Mouse (Mus musculus) cerebellum, adult (tissue): Measurements from ENCODE around the gene Galnt15.

Source experiments
- ATAC-seq: cut with Nextera tagmentation; 2 replicates; pipeline ENCODE4 v1.9.2; 2017; ENCODE audit warnings: mild to moderate bottlenecking, moderate library complexity, mixed read lengths; ENCODE audit not compliant: insufficient number of reproducible peaks, low FRiP score, low TSS enrichment

Galnt15 gene

DNA sequence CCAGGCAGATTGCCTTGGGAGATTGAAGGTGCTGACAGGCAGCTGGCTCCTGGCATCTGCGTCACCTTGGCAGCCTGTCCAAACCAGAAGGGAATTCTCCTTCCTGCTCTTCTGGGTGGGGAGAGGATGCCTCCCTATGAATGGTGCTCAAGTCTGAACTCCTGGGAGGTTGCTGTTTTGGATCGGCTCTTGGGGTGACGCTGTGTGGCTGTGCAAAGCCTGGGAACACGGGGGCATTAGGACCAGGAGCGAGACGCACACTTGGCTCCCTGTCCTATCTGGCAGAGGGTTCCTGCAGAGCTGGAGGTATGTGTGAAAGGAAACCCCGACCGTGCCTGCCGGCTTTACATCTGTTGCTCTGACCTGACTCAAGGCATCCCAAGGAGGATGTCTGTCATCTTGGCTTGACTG lies at the start of gene Galnt15:
Gene Galnt15, plus strand, starts transcription at position 309 of the 411 bp plus-strand sequence.
- ATAC-seq = peak; percentile 71

DNA sequence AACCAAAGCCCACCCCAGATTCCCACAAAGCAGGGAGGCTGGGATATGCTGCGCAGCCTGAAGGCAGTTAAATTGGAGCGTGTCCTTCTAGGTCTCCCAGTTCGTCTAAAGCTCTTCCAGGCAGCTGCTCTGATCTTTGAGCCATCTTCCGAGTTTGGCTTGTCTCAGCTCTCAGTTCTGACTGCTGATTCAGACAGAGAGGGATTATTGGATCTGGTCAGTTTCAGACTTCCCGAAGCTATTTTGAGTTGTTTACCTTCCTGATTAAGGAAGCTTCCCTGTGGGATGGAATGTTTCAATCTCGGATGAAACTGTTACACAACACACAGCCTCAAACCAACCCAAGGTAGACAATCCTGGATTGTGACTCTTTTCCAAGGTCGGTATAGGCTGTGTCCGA lies 34.8 kb upstream of the Galnt15 start:
- ATAC-seq = no peak

DNA sequence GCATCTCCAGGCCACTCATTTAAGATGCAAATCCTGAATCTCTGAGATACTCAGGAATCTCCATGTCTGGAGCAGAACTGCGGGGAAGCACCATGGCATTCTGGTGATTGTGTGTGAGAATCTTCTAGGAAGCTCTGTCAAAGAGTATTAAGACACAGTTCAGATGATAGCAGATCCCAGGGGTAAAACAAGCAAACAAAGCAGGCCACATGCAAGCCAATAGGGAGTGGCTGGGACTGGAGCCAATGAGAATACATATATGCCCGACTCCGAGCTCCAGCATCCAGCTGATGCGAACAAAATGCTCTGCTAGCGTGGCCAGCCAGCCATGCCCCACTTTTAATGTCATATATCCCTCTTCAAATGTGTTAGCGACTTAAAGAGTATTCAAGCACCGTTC lies 27.8 kb upstream of the Galnt15 start:
- ATAC-seq = no peak

DNA sequence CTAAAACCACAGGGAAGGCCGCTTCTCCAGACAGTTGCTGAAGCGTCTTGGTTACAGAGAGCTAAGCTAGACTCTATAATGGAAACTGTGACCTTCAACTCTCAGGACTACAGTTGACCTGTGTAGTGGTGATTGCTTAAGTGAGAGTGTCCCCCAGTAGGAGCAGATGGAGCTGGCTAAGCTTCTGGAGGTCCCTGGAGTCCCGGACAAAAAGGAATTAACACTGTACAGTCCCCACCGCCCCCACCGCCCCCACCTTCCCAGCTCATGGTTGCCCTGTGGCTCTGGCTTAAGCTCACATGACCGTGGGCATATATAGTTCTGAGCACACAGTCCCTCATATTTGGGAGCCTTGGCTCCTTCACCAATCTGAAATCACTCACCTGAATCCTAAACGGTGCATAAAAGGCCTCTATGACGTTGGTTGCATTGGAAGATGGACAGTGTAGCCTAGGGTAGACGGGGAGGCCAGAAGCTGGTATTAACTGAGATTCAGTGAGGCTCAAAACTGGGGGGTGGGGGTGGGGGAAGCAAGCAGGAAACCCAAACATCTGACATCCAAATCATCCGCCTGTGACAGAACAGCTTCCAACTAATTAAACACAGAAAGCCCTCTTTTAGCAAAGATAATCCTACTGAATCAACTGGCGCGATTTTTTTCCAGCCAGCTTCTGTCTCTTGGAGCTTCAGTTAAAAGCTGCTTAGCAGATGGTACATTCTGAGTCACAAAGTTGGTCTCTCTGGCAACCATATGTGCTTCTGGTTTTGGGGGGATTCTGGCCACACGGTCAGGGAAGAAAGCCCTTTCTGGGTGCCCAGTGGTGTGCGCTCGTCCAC lies 26.1 kb upstream of the Galnt15 start:
- ATAC-seq = no peak

DNA sequence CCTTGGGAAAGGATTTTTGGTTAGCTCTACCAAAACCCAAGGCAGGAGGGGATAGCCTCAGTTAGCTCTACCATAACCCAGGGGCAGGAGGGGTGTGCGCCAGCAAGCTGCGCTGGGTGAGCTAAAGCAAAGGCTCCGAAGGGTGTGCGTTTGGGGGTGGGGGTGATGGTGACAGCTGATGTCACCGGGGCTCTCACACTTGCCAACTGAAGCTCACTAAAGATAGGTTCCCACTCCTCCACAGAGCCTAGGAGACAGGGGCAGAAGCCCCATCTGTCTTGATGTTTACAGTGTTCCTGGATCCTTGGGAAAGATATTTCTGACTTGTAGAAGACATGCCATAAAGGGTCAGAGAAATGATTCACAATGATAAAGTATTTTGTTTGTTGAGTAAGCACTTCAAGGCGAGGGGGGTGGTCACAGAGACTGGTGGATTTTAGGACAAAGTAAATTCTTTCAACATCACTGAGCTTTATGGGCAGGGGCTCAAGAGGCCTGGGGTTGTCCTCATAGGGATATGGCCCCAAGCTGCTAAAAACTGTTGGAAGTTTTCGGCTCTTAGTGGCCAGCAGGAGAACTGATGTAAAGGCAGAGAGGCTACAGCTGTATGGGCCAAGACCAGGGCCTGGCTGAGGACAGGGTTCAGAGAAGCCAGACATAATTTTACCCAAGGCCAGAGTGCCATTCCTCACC lies 24.7 kb upstream of the Galnt15 start:
- no peak for ATAC-seq

DNA sequence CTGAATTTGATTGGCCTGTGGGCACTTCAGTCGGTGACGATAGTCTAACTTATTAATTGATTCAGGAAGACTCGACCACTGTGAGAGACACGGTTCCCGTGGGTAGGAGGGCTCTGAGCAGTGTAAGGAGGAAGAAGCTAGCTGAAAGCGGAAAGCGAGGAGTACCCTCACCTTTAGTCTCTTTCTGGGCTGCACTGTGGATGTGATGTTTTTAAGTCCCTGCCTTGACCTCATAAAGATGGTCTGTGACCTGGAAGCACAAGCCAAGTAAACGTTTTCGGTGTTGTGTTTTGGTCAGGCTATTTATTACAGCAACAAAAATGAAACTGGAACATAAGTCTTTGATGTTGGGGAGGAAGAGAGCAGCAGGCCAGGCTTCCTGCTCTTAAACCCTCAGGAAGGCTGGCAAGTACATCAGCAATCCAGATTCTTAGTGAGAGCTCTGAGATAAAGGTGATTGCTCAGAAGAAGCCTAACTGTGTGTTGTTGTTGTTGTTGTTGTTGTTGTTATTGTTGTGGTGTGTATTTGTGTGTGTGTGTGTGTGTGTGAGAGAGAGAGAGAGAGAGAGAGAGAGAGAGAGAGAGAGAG lies 23.0 kb upstream of the Galnt15 start:
- no peak for ATAC-seq

DNA sequence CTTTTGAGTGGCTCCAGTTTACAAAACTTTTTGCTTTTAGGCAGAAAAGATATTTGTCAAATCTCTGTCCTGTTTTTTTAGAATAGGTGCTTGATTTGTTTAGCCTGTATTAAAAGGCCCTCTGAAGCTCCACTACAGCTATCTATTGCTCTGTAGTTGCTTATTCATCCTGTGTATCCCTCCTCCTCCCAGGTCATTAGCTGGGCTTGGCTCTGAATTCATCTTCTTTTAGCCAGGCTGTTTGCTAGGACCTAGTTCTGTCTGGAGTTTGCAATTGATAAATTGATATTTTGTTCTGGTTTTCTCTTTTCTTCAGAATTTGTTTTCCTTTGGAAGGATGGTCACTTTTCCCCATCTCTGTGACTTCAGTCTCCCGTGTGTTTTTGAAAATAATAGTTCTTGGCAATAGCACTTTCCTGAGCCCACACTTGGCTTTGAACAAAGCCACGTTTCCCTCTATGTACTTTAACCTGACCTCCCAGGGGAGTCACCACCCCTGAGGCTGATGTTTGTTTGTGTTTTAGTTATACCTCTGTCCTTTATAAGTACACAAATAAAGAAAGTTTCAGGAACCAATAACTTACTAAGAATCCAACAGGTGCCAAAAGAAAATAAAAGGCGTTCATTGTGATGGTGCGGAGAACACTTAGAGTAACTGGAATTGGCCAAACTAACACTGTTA lies 21.0 kb upstream of the Galnt15 start:
- ATAC-seq = no peak

DNA sequence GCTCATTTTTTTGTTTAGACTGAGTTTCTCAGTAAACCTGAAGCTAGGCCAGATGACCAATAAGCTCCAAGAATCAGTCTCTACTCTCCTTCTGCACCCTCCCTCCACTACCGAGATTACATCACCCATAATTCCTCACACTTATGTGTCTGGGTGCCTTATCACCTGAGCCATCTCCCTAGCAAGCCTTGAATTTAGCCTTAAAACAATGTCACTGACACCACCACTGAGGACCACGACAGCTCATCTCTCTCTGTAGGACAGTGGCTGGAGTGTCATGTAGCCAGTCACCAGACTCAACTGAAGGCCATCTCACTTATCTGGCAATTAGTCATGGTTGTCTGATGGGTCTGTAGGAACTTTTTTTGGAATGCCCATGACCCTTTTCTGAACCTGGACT lies 19.1 kb upstream of the Galnt15 start:
- no peak for ATAC-seq

DNA sequence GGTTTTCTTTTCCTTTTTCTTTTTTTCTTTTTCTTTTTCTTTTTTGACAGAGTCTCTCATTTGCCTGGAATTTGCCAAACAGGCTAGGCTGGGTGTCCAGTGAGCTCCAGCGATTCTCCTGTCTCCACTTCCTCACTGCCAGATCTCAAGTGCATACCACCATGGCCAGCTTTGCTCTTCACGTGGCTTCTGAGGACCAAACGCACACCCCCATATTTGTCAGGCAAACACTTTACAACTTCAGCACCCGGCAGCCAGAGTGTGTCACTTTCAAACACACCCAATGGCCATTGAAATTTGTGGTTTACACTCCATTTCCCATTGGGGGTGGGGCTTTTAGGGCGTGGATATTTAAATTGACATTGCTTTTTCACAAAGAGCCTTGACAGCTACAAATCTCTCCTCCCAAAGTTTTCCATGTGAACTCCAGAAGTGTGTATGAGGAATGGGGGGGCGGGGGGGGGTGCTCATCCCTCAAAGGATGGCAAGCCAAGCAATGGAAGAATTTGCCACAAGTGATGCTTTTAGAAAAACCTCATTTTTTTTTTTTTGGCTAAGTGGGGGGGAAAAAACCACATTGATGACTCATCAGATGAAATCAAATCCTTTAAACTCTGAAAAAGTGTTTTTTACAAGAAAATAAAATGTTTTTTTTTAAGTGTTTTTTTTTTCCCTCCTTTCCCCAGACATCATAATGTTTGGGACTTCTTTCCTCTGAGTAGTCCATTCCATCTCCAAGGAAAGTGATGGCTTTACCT lies 17.1 kb upstream of the Galnt15 start:
- no peak for ATAC-seq

DNA sequence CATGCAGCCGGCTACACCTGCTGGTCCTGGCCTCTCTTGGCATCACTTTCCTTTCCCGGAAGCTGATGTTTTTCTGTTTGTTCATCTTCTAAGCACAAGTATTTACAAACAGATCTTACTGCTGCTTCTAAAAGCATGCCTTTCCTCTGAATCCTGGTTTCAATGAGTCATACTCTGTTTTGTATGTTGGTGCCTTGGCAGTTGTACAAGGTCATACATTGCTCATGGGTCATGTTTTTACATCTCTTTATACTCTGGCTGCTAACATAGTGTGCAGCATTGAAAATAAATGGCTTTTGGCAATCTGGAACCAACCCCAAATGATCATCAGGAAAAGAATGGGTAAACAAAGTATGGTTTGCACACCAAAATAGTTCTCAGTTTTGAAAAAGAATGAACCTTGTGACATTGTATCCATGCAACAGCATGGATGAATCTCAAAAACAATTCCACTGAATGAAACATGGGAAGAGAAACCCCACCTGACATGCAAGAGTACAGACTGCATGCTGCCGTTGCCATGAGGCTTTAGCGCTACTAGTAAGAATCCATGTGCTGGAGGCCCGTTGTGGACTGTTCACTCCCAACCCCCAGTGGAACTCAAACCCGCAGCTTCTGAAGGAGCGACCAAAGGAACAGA lies 13.5 kb upstream of the Galnt15 start:
- ATAC-seq = no peak

DNA sequence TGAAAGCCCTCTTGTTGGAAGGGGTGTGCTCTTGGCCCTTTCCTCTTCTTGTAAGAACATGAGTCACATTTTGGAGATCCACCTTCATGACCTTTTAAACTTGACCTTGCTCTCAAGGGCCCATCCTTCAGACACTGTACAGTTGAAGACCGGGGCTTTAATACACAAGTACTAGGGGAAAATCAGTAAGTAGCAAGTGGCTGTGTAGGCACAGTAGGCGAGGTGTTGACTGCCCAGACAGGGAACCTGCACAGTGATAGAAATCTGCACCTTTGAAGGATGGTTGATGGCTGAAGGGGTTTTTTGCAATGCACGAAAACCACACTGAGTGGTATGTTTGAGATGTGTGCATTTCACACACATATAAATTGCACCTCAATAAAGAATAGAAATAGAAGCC lies 12.3 kb upstream of the Galnt15 start:
- ATAC-seq = no peak

DNA sequence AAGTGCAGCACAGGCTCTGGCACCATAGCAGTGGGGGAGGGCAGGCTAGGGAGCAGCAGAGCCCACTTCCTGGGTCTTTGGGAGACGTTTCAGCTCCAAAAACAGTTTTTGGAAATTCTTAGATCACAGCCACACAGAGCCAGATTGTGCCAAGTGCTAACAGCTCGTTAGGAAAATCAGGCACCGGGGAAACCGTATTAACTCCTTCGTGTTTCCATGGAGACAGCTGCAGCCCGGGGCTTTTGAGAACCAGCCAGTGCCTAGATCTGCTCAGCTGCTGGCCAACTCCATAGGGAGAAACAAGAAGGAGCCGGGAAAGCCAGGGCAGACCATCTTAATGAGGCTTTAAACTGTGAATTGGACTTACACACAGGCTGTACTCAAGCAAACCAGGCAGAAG lies 11.9 kb upstream of the Galnt15 start:
- no peak for ATAC-seq

DNA sequence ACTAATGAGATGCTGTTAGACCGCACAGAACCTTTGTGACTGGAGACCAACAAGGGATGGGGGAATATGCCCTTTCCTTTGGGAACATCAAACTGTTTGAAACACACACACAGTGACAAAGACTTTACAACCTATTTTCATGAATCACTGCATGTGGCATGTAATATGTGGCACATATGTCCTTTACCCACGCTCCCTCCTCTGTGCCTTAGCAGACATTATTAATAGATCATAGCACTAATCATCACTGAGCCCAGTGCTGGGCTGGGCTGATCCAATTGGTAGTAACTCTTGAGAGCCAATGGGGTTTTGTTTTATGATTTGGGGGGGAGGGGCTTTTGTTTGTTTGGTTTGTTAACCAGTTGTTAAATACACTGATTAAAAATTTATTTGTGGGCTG lies 11.3 kb upstream of the Galnt15 start:
- ATAC-seq = no peak

DNA sequence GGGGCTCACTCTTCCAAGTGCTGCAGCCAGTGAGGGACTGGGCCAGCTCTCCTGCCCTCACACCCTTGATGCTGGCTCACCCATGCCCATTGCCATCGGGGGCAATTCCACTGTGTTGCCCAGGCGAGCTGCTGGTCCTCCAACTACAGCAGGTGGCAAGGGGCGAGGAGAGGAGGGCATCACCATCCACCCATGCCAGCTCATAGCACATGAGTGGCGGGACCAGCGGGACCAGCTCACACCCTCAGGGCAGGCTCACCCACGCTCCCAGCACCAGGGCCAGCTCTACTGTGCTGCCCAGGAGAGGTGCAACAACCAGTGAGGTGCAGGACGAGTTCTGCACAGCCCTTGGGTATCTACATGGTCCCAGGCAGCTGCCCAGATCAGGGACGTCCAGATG lies 9.7 kb upstream of the Galnt15 start:
- ATAC-seq = no peak

DNA sequence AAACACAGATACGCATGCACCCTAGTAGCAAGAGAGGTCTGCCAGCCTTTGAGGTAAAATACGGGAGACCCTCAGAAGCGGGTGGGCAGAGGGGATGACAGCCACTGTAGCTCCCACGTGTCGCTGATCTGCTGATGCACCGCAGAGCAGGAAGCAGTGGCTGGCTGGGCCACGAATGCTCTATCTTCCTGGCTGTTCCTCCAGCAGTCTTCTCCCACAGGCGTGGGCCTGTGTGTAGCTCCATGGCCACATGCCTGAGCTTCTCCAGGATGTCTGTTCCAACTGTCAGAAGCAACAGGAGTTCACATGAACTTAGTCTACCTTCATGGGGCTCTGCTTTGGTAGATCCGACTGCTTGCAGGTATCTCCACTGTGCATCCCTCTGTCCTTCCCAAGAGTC lies 6.8 kb upstream of the Galnt15 start:
- ATAC-seq = no peak

DNA sequence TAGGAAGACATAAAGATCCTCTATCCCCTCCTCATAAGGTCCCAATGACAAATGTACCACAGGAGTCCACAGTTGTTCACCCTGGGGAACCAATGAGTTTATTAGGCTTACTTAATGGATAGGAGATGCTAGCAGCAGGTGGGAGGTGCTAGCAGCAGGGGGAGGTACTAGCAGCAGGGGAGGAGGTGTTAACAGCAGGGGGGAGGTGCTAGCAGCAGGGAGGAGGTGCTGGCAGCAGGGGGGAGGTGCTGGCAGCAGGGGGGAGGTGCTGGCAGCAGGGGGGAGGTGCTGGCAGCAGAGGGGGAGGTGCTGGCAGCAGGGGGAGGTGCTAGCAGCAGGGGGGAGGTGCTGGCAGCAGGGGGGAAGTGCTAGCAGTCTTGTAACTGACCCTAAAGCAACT lies 6.3 kb upstream of the Galnt15 start:
- ATAC-seq = no peak

DNA sequence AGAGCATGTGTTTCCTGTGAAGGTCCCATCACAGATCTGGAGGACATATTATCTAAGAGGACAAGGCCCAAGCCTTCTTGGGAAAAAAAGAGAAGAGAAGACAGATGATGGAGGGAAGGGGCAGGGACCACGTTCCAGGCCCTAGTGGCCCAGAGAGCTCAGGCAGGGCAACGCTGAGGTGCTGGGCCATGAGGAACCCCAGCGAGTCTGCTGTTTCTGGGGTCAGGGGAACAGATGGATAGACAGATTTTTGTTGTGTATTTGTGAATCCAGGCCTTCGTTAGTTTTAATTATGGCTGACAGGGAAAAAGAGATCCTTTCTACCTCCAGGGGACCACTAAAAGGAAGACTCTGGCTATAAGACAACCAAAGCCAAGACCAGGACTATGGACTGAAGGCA lies 4.9 kb upstream of the Galnt15 start:
- no peak for ATAC-seq

DNA sequence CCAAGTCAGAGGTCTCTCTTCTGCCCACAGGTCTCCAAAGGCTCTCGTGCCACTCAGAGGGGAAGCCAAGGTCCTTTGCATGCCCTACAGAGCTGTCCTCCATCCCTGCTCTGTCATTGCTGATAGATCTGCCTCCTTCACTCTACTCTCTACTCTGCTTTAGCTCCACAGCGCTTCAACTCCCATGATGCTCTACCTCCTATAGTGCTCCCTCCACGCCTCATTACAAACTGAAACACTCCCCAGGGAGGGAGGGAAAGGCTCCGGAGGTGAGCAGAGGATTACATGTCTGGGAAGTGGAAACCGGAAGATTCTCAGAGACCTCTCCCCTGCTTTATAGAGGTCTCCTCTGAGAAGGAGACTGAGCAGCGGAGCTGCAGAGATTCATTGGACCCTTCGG lies 1.6 kb upstream of the Galnt15 start:
- ATAC-seq = no peak

DNA sequence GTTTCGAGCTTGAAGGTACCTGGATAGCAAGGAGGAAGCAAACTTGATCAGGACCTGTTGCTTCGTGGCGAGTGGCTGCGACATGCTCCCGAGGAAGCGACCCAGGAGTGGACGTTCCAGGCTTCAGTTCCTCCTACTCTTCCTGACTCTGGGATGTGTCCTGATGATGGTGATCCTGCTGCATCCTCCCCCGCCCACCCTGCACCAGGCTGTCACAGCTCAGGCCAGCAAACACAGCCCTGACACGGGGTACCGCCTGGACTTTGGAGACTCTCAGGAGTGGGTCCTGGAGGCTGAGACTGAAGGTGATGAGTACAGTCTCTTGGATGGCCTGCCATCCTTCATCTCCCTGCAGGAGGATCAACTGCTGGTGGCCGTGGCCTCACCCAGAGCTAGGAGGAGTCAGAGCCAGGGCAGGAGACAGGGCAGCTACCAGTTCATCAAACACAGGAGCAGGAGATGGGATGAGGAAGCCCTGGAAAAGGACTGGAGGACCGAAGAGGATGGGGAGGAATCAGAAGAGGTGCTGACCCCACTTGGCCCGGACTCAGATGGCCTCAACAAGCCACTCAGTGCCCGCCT lies 713 bp downstream of the Galnt15 start:
- peak; percentile 21; the same call in 1 of the 2 replicates for ATAC-seq
